Mouse (Mus musculus) frontal cortex, postnatal 14 days (tissue): ENCODE data around the gene Kctd4.
A peak's percentile ranks its signal among the peaks of the same experiment; 100 is the strongest.

Source experiments
- DNase-seq, 2 experiments: peaks; one replicate each; pipeline ENCODE4 v3.0.0; 2022; ENCODE audit warnings: low spot score in 2 of 2

The Kctd4 gene

GRCm38 (mm10) chr14:75990936-75991335 lies 36.1 kb downstream of the Kctd4 start:
- DNase-seq = no peak

DNA sequence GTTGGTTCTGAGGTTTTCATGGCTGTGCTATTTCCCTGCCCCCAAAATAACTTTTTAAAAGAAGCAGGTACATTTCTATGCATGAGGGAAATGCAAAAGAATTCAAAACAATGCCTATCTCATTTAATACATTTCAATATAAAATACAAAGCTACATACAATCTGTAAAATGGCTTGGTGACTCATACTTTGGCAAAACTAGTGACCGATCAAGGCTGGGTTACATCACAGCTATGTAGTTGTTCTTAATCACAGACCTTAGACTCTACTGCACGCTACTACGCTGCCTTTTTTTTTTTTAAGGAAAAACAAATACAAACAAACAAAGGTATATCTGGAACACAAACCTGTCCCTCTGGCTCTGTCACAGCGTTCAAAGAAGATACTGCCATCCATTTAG lies 37.6 kb downstream of the Kctd4 start:
- DNase-seq = no peak

- DNase-seq = no peak
These were observed 43.3 kb downstream of the Kctd4 start for GRCm38 (mm10) chr14:75998082-75998481.

DNA sequence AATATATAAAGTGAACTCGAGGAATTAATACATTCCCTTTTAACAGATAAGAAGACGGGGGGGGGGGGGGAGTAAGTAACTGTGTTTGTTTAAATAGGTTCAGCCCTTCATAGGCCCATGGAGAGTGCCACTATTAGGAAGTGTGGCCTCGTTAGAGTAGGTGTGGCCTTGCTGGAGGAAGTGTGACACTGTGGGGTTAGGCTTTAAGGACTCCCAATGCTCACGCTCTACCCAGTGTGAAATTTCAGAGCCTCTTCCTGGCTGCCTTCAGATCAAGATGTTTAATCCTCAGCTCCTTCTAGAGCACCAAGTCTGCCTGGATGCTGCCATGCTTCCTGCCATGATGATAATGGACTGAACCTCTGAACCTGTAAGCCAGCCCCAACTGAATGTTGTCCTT lies 47.0 kb downstream of the Kctd4 start:
- DNase-seq = no peak

DNA sequence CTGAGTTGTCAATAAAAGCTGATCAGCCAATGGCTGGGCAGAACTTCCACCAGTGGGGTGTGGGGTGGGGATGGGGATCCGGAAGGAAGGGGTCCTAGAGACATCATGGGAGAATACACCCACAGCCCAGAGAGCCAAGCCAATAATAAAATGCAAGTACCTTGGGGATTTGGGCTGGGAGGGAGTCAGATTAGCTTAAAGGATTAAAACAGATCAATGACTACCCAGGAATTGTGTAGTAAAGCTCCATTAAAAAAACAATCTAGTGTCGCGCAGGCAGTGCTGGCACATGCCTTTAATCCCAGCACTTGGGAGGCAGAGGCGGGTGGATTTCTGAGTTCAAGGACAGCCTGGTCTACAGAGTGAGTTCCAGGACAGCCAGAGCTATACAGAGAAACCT lies 50.2 kb downstream of the Kctd4 start:
- no peak for DNase-seq

- no peak for DNase-seq
These were observed 53.4 kb downstream of the Kctd4 start for GRCm38 (mm10) chr14:76008174-76008573.

DNA sequence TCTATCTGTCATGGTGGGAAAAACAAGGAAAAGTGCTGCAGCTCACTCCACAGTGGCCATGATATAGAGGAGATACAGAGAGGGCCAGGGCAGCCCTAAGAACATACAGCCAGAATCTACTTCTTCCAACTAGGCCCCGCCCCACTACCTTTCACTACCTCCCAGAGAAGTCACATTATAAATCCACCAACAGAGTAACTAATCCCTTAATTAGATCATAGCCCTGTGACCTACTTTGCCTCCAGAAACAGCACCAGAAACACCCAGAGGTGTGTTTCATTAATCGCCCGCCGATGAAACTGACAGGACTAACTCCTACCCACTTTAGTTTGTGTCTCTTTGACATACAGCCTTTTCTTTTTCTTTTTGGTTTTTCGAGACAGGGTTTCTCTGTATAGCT lies 54.4 kb downstream of the Kctd4 start:
- DNase-seq = no peak

DNA sequence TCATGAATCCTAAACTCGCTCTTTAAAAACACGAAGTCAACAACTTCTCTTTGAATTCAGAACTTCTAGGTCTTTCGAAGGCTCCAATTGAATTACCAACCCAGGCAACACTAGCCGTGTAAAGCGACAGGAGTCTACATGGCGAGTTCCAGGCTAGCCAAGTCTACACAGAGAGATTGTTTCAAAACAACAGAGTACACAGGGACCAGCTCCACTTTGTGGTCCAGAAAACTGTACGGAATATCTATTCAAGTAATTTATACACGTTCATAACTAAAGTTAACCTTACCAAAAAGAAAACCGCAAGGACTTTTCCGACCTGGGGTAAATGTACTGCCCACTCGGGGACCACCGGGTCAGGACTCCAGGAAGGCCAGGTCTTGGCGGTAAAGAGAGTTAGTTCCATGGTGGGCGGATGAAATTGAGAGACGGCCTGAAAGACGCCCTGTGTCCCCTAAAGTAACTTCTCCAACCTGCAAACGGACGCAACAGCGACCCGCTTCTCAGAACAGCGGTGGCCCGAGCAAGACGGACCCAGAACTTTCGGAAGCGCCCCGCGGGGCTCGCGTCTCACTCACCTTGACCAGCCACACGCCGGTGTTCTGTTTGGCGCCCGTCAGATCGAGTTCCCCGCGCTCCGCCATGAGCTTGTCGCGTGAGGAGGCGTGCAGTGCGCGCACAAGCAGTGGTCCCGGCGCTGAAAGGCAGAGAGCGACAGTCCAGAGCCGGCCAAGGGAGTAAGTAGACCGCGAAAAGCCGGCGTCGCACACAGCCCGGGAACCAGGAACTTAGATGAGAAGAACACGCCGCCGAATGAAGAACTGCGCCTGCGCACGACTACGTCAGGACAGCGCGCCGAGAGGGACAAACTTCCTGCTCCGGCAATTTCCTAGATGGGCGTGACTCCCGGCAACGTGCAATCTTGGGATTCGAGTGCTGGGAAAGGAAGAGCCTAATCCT lies 55.6 kb downstream of the Kctd4 start, which contains the start of gene Gtf2f2:
Gene Gtf2f2 (minus strand): TSS at position 764 of the 960 bp plus-strand sequence.
- peak; percentile 87 to 94 for DNase-seq

DNA sequence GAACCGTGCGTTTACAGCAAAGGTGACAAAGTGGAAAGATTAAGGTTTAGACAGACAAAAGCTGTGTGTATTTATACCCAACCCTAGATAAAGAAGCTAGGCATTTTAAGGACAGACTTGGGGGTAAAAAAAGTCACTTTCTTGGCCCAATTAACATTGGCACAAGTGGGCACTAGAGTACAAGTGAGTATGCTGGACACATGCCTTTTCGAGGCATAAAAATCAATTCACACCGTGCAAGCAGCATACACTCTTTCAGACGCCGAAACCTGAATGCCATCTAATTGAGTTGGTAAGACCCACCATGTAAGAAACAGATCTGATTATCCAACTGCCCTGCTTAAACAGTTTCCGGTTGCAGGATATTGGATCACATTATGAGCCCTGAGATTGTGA lies 56.3 kb downstream of the Kctd4 start:
- DNase-seq = no peak

- no peak for DNase-seq
These were observed 59.5 kb downstream of the Kctd4 start for GRCm38 (mm10) chr14:76014331-76014730.
